ENCODE assay signal across 7 mouse cellular contexts in genomic region chr7:97331726-97332666, GRCm38 (mm10). TPM values are rescaled to one million over a fixed set of nuclear protein-coding genes. Genes with fewer than 3 reads are reported as not detected.
DNase-seq lines count a peak whose midpoint lies in the region; ATAC-seq lines count a peak whose summit lies in the region.

Usp35 (minus strand) TSS chr7:97332020.
Kctd21 (plus strand) TSS chr7:97332327.

- H3K4me1 ChIP-seq in embryonic facial prominence, embryonic 11.5 days (ENCODE audit: control insufficient read depth, insufficient read depth, low read length): no peaks in the 10 kb centered on the region; the same call in 1 of the 2 replicates
- H3K4me1 ChIP-seq in limb, embryonic 10.5 days: peaks cover 26% of the 10 kb centered on the region
- H3K4me1 ChIP-seq in midbrain, embryonic 13.5 days (replicated peaks): peaks cover 35% of the 10 kb centered on the region

- no peaks in the 10 kb centered on the region for H3K36me3 ChIP-seq in embryonic facial prominence, embryonic 11.5 days (replicated peaks; ENCODE audit: control insufficient read depth, insufficient read depth, low read depth, low read length)
- no peaks in the 10 kb centered on the region for H3K36me3 ChIP-seq in limb, embryonic 10.5 days
- no peaks in the 10 kb centered on the region for H3K36me3 ChIP-seq in midbrain, embryonic 13.5 days

- ATAC-seq in embryonic facial prominence, embryonic 11.5 days (replicated peaks; ENCODE audit: insufficient number of reproducible peaks, low FRiP score, low TSS enrichment, low read depth): peak; percentile 99
- peak; percentile 82 for ATAC-seq in granulocyte monocyte progenitor cell, adult 5-6 weeks (replicated peaks; ENCODE audit: poor library complexity, severe bottlenecking)
- peak; percentile 99 for ATAC-seq in midbrain, embryonic 13.5 days

- H3K4me3 ChIP-seq in embryonic facial prominence, embryonic 11.5 days (ENCODE audit: low read depth, low read length): peak within 1 kb of the TSS; percentile 71
- H3K4me3 ChIP-seq in limb, embryonic 10.5 days: peak within 1 kb of the TSS; percentile 70
- H3K4me3 ChIP-seq in midbrain, embryonic 13.5 days (replicated peaks): peak within 1 kb of the TSS; percentile 82

- peak within 1 kb of the TSS; percentile 69 for H3K9ac ChIP-seq in embryonic facial prominence, embryonic 11.5 days (replicated peaks; ENCODE audit: low read length)
- H3K9ac ChIP-seq in midbrain, embryonic 13.5 days (replicated peaks): peak within 1 kb of the TSS; percentile 85

- no peaks in the 10 kb centered on the region for H3K9me3 ChIP-seq in embryonic facial prominence, embryonic 11.5 days (replicated peaks; ENCODE audit: control insufficient read depth, low read length)
- H3K9me3 ChIP-seq in limb, embryonic 10.5 days (replicated peaks): no peaks in the 10 kb centered on the region
- no peaks in the 10 kb centered on the region for H3K9me3 ChIP-seq in midbrain, embryonic 13.5 days

- peak; percentile 98 for DNase-seq in adrenal gland, postnatal 14 days
- peak; percentile 96 for DNase-seq in embryonic facial prominence, embryonic 11.5 days (ENCODE audit: low spot score)
- peak; percentile 93 for DNase-seq in kidney, adult 11 months
- DNase-seq in limb, embryonic 10.5 days (ENCODE audit: low spot score): peak; percentile 98
- peak; percentile 80 for DNase-seq in spleen, adult 12 weeks (ENCODE audit: low spot score)

- no peak within 1 kb of the TSS for H3K27ac ChIP-seq in embryonic facial prominence, embryonic 11.5 days (replicated peaks; ENCODE audit: low read depth, low read length)
- H3K27ac ChIP-seq in limb, embryonic 10.5 days: peak within 1 kb of the TSS; percentile 87
- H3K27ac ChIP-seq in midbrain, embryonic 13.5 days: peak within 1 kb of the TSS; percentile 39; the same call in 1 of the 2 replicates

- under 1% methylated on average over 68 of the region's 68 CpGs for WGBS in embryonic facial prominence, embryonic 11.5 days
- WGBS in limb, embryonic 10.5 days: under 1% methylated on average over 66 of the region's 68 CpGs
- under 1% methylated on average over 64 of the region's 68 CpGs for WGBS in midbrain, embryonic 13.5 days

- H3K27me3 ChIP-seq in embryonic facial prominence, embryonic 11.5 days (ENCODE audit: control insufficient read depth, insufficient read depth, low read length): no peaks in the 10 kb centered on the region
- peaks cover 17% of the 10 kb centered on the region for H3K27me3 ChIP-seq in limb, embryonic 10.5 days (ENCODE audit: low read depth, poor library complexity, severe bottlenecking)
- H3K27me3 ChIP-seq in midbrain, embryonic 13.5 days: peaks cover 7% of the 10 kb centered on the region

- peak within 1 kb of the TSS; percentile 56 for H3K4me2 ChIP-seq in embryonic facial prominence, embryonic 11.5 days (ENCODE audit: low read depth, low read length)
- H3K4me2 ChIP-seq in midbrain, embryonic 13.5 days (replicated peaks): peak within 1 kb of the TSS; percentile 76

RNA-seq across cellular contexts. Expression of gene Usp35, which starts in this region (rescaled TPM):
- 5.9 and 7.2 TPM in 2 replicates for total RNA-seq in adrenal gland, postnatal 14 days (2021)
- polyA plus RNA-seq in embryonic facial prominence, embryonic 11.5 days (2014; fragmentation: Nextera tagmentation; extraction: Ambion mirVana): 1.2 and 3.0 TPM in 2 replicates
- 0.30 TPM in 1 of 2 replicates, not detected in the other for total RNA-seq in granulocyte monocyte progenitor cell, adult 5-6 weeks (2014; fragmentation: Nextera tagmentation)
- 0.04 TPM in 1 of 2 replicates, not detected in the other for total RNA-seq in granulocyte monocyte progenitor cell, adult 5-6 weeks (2017)
- polyA plus RNA-seq in limb, embryonic 10.5 days (2016; fragmentation: Nextera tagmentation; extraction: Ambion mirVana): 1.6 and 2.0 TPM in 2 replicates
- polyA plus RNA-seq in midbrain, embryonic 13.5 days (2015; fragmentation: Nextera tagmentation; extraction: Ambion mirVana): 2.6 and 2.8 TPM in 2 replicates

RNA-seq across cellular contexts. Expression of gene Kctd21, which starts in this region (rescaled TPM):
- 5.7 and 5.8 TPM in 2 replicates for total RNA-seq in adrenal gland, postnatal 14 days (2021)
- 5.0 TPM in 2 replicates for polyA plus RNA-seq in embryonic facial prominence, embryonic 11.5 days (2014; fragmentation: Nextera tagmentation; extraction: Ambion mirVana)
- total RNA-seq in granulocyte monocyte progenitor cell, adult 5-6 weeks (2014; fragmentation: Nextera tagmentation): 1.3 and 2.1 TPM in 2 replicates
- total RNA-seq in granulocyte monocyte progenitor cell, adult 5-6 weeks (2017): 0.10 and 1.7 TPM in 2 replicates
- 3.5 and 4.2 TPM in 2 replicates for polyA plus RNA-seq in limb, embryonic 10.5 days (2016; fragmentation: Nextera tagmentation; extraction: Ambion mirVana)
- 6.9 and 8.3 TPM in 2 replicates for polyA plus RNA-seq in midbrain, embryonic 13.5 days (2015; fragmentation: Nextera tagmentation; extraction: Ambion mirVana)
